ENCODE assay signal across 8 mouse cellular contexts in the genomic region with DNA sequence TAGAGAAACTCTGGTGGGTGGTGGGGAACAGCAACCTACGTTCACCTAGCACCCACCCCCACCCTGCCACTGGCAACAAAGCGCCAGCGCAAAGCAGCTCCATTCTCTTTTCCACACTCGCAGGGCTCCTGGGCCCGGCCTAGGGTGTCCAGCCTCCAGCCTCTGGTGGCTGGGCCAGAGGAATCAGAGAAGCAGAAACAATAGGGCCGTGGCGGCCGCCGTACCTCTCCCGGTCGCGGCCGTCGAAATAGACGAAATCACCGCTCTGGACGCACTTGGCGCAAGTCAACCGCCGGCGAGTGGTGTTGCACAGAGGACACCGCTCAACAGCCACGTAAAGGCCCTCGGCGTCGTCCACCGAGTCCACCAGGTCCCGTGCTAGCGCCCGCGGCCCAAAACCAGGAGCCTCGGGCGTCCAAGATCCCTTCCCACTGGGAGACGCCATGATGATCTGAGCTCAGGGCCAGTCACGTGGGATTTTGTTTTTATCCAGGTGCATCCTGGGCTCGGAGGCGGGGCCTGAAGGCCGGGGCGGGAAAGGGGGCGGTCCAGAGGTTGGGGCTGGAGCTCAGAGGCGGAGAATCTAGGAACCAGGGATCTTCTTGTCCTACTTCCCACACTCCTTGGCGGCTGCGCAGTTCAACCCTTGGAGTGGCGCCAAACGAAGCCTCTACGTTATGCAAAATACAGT. TPM values are rescaled to one million over a fixed set of nuclear protein-coding genes. Genes with fewer than 3 reads are reported as not detected.
DNase-seq lines count a peak whose midpoint lies in the region; ATAC-seq and TF ChIP-seq lines count a peak whose summit lies in the region.

No protein-coding gene starts in this region.

- peaks cover 11% of the 10 kb centered on the region for H3K4me1 ChIP-seq in hindbrain, embryonic 10.5 days (replicated peaks)
- peaks cover 6% of the 10 kb centered on the region; the same call in 1 of the 2 replicates for H3K4me1 ChIP-seq in lung, postnatal 0 days (ENCODE audit: insufficient read depth, low read depth, low read length)

- TF ChIP-seq CTCF in lung, postnatal 0 days (IDR thresholded peaks at IDR 0.05) = no peak

- peak overlapping the region; percentile 75 for H3K4me3 ChIP-seq in hindbrain, embryonic 10.5 days
- peak overlapping the region; percentile 84 for H3K4me3 ChIP-seq in lung, postnatal 0 days (ENCODE audit: low read depth, low read length)

- TF ChIP-seq EP300 in lung, postnatal 0 days (IDR thresholded peaks at IDR 0.05) = peak; percentile 16; the same call in 1 of the 2 replicates

- H3K27ac ChIP-seq in hindbrain, embryonic 10.5 days = peak overlapping the region; percentile 85
- peak overlapping the region; percentile 81 for H3K27ac ChIP-seq in lung, postnatal 0 days (ENCODE audit: low read length)

- no peaks in the 10 kb centered on the region for H3K27me3 ChIP-seq in hindbrain, embryonic 10.5 days (ENCODE audit: insufficient read depth, poor library complexity, severe bottlenecking)
- H3K27me3 ChIP-seq in lung, postnatal 0 days (replicated peaks; ENCODE audit: insufficient read depth, low read length) = no peaks in the 10 kb centered on the region

- peak; percentile 99 for ATAC-seq in frontal cortex, adult (ENCODE audit: low TSS enrichment)
- peak; percentile 99 for ATAC-seq in lung, postnatal 0 days

- H3K9me3 ChIP-seq in hindbrain, embryonic 10.5 days = no peaks in the 10 kb centered on the region
- no peaks in the 10 kb centered on the region for H3K9me3 ChIP-seq in lung, postnatal 0 days (ENCODE audit: low read length)

- under 1% methylated on average over 46 of the region's 46 CpGs for WGBS in hindbrain, embryonic 10.5 days
- 2% methylated on average over 42 of the region's 46 CpGs for WGBS in lung, postnatal 0 days

- peak; percentile 98 for DNase-seq in MN1 (ENCODE audit: low spot score)
- DNase-seq in cerebellum, adult 9-10 months = peak; percentile 99
- peak; percentile 98 for DNase-seq in hindbrain, embryonic 10.5 days (ENCODE audit: low spot score)
- DNase-seq in layer of hippocampus, adult 9-11 months = peak; percentile 95
- DNase-seq in lung, postnatal 0 days (ENCODE audit: low spot score) = peak; percentile 99
- DNase-seq in ovary, postnatal 14 days (ENCODE audit: low spot score) = peak; percentile 95
- DNase-seq in thymus, postnatal 14 days = peak; percentile 75

- peak overlapping the region; percentile 75 for H3K9ac ChIP-seq in lung, postnatal 0 days (replicated peaks; ENCODE audit: low read depth)

- H3K36me3 ChIP-seq in hindbrain, embryonic 10.5 days = 0 out of 2 replicates have a peak, but pooled peaks cover 6% of the 10 kb centered on the region
- H3K36me3 ChIP-seq in lung, postnatal 0 days (ENCODE audit: insufficient read depth, low read length) = no peaks in the 10 kb centered on the region

- H3K4me2 ChIP-seq in lung, postnatal 0 days (replicated peaks; ENCODE audit: low read depth, low read length) = peak overlapping the region; percentile 81

RNA-seq across cellular contexts. Expression of a gene that starts 2.3 kb away (rescaled TPM):
- polyA plus RNA-seq in hindbrain, embryonic 10.5 days (2016; fragmentation: Nextera tagmentation; extraction: Ambion mirVana) = 16.5 and 16.6 TPM in 2 replicates
- polyA plus RNA-seq in lung, postnatal 0 days (2015; fragmentation: Nextera tagmentation; extraction: Ambion mirVana) = 11.3 and 11.5 TPM in 2 replicates

Comparison
In these comparisons a context has a peak if more than half of its experiments do, and no peak if none do; other contexts are left out.
1. Peak in every context shown above with its lines: DNase-seq, ATAC-seq, H3K4me3 ChIP-seq and H3K27ac ChIP-seq.